Mouse (Mus musculus): Measurements from ENCODE around the gene Eda.
"Not testable (repeated sequence)": the region's sequence is repeated elsewhere in the genome, so short reads cannot be mapped to it uniquely, and the experiment has no call there.

Eda gene

DNA sequence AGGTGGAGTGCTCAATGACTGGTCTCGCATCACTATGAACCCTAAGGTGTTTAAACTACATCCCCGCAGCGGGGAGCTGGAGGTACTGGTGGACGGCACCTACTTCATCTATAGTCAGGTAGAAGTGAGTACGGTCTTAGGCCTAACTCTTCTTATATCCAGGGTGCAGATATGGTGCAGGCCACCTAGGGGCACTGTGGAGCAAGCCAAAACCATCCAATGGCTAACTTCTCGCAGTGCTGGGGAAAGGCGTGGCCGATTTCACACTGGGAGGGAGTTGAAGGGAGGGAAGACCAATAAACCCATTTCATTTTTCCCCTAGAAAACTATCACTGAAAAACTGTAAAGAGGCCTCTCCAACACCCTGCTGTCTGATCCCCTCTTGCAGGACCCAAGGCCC is 419.6 kb downstream of the Eda start:
- ChIA-PET POLR2A (no interaction called here), CTCF (interaction anchor here in 1 of 4 experiments (0.9 kb wide), 1 partner anchor 542 kb away, joined by 3 read pairs; no protein-coding TSS in a partner anchor)

DNA sequence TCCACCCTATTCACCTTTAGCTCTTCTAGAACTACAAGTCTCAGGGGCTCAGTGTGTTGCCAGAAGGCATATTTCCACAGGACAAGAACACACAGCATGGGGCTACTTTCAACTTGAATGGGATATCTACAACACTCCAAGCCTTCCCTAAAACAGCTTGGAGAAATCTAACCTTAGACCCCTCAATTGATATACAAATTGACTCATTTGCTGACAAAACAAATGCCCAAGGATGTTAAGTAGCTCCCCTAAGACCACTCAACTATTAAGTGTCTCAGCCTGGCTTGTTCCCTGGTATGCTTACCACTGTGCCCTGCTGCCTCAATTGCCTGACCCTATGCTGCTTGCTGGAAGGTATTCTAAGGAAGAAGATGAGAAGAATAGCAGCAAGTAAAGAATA is 425.5 kb downstream of the Eda start:
- ChIA-PET POLR2A (interaction anchor here in 3 of 4 experiments (0.5 to 3.0 kb wide), 6 partner anchors 8 to 225 kb away, joined by 3 to 12 read pairs (median 4); no protein-coding TSS in a partner anchor), CTCF (interaction anchor here in 1 of 4 experiments (0.6 to 0.7 kb wide), 2 partner anchors 162 to 572 kb away, joined by 3 to 4 read pairs; no protein-coding TSS in a partner anchor)

DNA sequence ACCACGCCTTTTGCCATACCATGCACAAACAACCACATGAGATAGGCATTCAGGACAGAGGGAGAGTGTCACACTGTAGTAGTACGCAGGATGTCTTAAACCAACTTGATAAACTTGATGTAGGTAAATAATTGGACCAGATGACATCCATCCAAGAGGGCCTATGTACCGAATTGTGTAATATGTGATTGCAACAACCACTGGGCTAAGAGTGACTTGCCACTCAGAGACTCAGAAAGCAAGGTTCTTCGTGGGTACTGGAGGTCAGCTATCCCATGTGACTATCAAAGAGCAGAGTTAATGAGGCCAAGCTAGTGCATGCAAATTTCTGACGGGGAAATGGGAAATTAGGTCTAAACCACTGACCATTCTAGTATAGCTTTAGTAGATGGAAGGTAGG is 426.3 kb downstream of the Eda start:
- POLR2A ChIA-PET: interaction anchor here in 1 of 4 experiments (3.0 kb wide), 1 partner anchor 8 kb away, joined by 12 read pairs; no protein-coding TSS in a partner anchor
- CTCF ChIA-PET: interaction anchor here in 1 of 4 experiments (0.7 kb wide), 1 partner anchor 572 kb away, joined by 4 read pairs; no protein-coding TSS in a partner anchor

DNA sequence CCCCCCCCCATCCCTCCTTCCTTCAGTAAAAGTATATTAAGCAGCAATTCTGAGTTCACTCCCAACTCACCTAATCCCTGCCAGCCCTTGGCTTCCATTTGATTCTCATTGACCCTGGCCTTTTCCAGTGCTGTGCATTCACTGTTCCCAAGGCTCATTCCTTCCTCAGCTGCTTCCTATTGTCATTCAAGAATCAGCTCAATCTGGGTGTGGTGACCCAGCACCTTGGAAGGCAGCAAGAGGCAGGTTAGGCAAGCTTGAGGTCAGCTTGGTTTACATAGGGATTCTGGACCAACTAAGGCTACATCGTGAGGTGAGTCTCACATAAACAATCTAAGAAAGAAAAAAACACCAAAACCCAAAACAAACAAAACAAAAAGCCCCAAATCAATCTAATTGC is 433.8 kb downstream of the Eda start:
- ChIA-PET CTCF (interaction anchor here in 3 of 4 experiments (0.7 to 0.8 kb wide), 5 partner anchors 40 to 1360 kb away, joined by 3 to 10 read pairs (median 7); no protein-coding TSS in a partner anchor), POLR2A (interaction anchor here in 3 of 4 experiments (0.6 to 2.7 kb wide), 7 partner anchors 9 to 666 kb away, joined by 3 to 12 read pairs (median 7); partner anchors contain the start of gene Otud6a (in 3 of the 3))

DNA sequence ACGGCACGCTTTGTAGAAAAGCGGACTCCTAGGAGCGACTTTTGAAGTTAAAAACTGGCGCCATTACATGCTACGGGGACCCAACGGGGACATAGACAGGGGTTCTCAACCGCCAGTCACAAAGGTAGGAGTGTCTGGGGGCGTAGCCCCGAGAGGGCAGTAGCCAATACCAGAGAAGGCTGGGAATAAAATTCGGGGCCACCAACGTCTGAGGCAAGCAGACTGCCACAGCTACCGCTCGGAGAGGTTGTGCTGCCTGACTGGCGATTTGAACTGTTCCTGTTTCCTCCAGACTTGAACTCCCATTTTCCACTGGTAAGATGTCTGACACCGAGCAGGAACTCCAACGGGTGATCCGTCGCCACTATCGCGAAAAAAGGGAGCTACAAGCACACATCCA is 453.3 kb downstream of the Eda start, which contains the start of gene Otud6a:
Gene Otud6a (plus strand): TSS at position 321 of the 400 bp plus-strand sequence.
- POLR2A ChIA-PET: interaction anchor here in 3 of 4 experiments (0.7 to 2.0 kb wide), 13 partner anchors 10 to 576 kb away, joined by 3 to 9 read pairs (median 3); partner anchors contain the start of genes Igbp1 (in 1 of the 3) and Pdzd11 (in 1 of the 3)
- CTCF ChIA-PET: no interaction called here

DNA sequence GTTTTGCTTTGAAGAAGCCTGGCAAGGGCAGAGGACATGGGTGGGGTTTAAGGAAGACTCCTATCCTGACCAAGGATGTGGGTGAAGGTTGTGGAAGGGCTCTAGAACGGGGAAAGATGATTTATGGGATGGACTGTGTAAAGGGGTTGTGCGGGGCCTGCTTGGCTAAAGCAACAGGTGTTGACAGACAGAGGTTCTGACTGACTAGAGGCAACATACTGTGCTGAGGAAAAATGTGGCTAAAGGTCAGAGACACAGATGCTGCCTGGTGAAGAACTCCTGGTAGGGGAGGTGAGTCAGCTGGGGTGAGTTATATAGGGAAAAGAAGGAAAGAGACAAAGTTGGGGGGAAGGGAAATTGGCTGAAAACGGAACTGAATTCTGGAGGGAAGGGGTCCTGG is 456.9 kb downstream of the Eda start:
- POLR2A ChIA-PET: no interaction called here
- CTCF ChIA-PET: no interaction called here

DNA sequence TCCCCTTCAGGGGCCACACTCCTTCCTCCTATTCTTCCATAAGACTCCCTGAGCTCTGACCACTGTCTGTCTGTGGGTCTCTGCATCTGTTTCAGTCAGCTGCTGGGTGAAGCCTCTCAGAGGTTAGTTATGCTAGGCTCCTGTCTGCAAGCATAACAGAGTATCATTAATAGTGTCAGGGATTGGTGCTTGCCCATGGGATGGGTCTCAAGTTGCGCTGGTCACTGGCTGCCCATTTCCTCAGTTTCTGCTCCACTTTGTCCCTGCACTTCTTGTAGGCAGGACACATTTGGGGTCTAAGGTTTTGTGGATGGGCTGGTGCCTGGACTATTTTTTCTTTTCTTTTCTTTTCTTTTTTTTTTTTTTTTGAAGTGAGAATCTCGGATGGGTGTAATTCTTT is 467.2 kb downstream of the Eda start, which contains the start of gene Awat2:
Gene Awat2 (minus strand): TSS at position 101 of the 400 bp plus-strand sequence.
- POLR2A ChIA-PET, CTCF ChIA-PET: not testable (repeated sequence)

DNA sequence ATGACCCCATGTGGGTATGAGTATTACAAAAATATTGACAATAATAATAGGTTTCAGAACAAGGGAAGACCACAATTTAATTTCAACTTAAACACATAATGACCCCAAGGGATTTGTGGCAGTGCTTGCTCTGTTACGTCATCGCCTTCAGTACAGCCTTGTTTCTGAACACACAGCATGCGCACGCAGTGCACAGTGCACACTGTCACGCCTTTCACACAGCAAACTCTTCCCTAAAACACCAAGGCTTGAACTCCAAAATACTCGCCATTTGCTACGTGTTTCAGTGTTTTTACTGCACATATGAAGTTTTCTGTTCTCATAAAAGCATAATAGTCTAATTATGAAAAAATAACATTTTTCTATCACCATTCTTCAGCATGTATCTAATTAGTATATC is 468.1 kb downstream of the Eda start:
- ChIA-PET POLR2A (no interaction called here), CTCF (no interaction called here)
